Mouse (Mus musculus): ENCODE results near the gene Zfp784. TPM values are rescaled to one million over a fixed set of nuclear protein-coding genes. Genes with fewer than 3 reads are reported as not detected.

Zfp784 gene
- polyA plus RNA-seq, 1 experiment = 2.3 TPM

DNA sequence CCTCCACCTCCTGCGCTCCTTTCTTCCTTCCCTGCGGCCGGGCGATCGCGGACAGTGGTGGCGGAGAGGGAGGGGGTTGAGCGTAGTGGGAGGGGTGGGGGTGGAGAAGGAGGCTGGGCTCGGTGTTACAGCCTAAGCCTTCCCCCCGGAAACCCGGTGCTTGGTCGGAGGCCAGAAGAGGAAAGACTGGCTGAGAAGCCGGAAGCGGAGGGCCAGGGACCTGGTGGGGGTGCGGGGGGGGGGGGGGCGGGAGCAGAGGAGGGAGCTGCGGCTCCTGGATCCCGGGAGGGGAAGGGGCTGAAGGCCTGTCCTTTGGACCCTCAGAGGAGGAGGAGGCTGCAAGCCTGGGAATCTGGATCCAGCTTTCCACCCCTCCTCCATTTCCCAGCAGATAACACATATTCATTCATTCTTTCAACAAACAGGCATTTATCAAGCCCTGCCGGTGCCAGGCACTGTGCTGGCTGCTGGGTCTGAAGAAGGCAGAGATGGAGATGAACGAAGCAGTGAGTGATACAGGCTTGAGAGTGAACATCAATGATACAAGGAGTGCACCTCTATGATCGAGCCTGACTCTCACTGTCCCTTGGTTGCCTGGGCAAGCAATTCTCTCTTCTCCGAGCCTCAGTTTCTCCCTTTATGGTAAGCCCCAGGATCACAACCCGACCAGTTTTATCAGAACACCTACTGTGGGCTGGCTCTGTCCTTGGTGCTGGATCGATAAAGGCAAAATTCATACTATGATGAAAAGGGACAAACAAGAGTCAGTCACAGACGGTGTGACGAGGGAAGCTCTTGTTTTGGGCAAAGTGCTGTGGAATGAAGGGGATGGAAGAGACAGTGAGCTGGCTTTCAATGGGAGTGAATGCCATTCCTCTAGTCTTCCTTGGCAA is 42.0 kb downstream of the Zfp784 start, which contains the start of gene Zfp579:
TSS of gene Zfp579 (minus strand) at position 156 of the 893 bp plus-strand sequence.
- no peak within 1 kb of the TSS; the same call in 1 of the 2 replicates for H3K27ac ChIP-seq (ENCODE audit: control insufficient read depth, insufficient read depth, low read depth, low read length, poor library complexity)
- 7% methylated on average over 23 of the region's 26 CpGs for WGBS
- TF ChIP-seq CTCF (IDR thresholded peaks at IDR 0.05; ENCODE audit: control insufficient read depth, insufficient read depth, low read length) (no peak), POLR2A (IDR thresholded peaks at IDR 0.05; ENCODE audit: borderline replicate concordance, control insufficient read depth, low read depth, low read length) (no peak; the same call in 1 of the 2 replicates)

DNA sequence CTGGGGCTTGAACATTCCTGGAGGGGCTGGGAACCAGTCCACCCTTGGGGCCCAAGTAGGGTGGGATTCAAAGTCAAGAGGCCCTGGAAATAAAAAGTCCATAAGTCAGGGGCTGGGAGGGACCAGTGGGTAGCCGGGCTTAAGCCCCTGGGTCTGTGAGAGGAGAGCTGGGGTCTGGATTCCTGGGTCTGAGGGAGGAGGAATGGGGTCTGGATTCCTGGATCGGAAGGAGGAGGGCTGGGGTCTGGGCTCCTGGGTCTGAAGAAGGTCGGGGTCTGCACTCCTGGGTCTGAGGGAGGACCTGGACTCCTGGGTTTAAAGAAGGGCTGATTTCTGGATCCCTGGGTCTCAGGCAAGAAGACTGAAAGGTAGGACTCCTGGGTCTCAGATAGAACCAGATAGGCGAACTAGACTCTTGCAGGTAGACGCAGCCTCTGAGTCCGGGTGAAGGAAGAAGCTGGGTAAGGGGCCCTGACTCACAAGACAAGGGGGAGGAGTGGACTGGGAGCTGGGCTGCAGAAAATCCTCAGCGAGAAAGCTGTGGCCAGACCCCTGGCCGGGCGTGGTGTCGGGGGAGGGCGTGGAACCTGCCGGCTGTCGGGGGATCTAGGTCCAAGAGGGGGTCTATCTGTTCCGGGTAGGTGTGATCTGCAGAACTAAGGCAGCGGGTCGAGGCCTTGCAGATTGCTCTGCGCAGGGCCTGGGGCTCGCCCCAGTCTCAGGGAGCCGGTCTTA is 42.8 kb downstream of the Zfp784 start:
- no peak for TF ChIP-seq CTCF (IDR thresholded peaks at IDR 0.05; ENCODE audit: control insufficient read depth, insufficient read depth, low read length)
- TF ChIP-seq POLR2A (IDR thresholded peaks at IDR 0.05; ENCODE audit: borderline replicate concordance, control insufficient read depth, low read depth, low read length) = no peak
- peak overlapping the region; percentile 57 for H3K4me3 ChIP-seq (replicated peaks; ENCODE audit: control insufficient read depth, low read depth, low read length)
- WGBS = 8% methylated on average over 19 of the region's 19 CpGs
- H3K4me1 ChIP-seq (ENCODE audit: control insufficient read depth, insufficient read depth, low read length) = no peaks in the 10 kb centered on the region; the same call in 1 of the 2 replicates
- no peak overlapping the region; the same call in 1 of the 2 replicates for H3K27ac ChIP-seq (ENCODE audit: control insufficient read depth, insufficient read depth, low read depth, low read length, poor library complexity)

More for the DNA sequence above, 42.0 kb downstream of the Zfp784 start, which contains the start of gene Zfp579:
- Histone ChIP-seq H3K4me3 (replicated peaks; ENCODE audit: control insufficient read depth, low read depth, low read length) (peak within 1 kb of the TSS; percentile 57), H3K4me1 (ENCODE audit: control insufficient read depth, insufficient read depth, low read length) (no peaks in the 10 kb centered on the region; the same call in none of the 2 replicates)

GRCm38 (mm10) chr7:4993999-4994788 is 44.1 kb downstream of the Zfp784 start:
- TF ChIP-seq CTCF (IDR thresholded peaks at IDR 0.05; ENCODE audit: control insufficient read depth, insufficient read depth, low read length) = no peak
- no peak for TF ChIP-seq POLR2A (IDR thresholded peaks at IDR 0.05; ENCODE audit: borderline replicate concordance, control insufficient read depth, low read depth, low read length)
- Histone ChIP-seq H3K4me3 (replicated peaks; ENCODE audit: control insufficient read depth, low read depth, low read length) (no peak overlapping the region), H3K4me1 (ENCODE audit: control insufficient read depth, insufficient read depth, low read length) (no peaks in the 10 kb centered on the region; the same call in 1 of the 2 replicates), H3K27ac (ENCODE audit: control insufficient read depth, insufficient read depth, low read depth, low read length, poor library complexity) (no peak overlapping the region; the same call in 1 of the 2 replicates)
- 88% methylated on average over 59 of the region's 59 CpGs for WGBS

GRCm38 (mm10) chr7:4993347-4993998 is 44.8 kb downstream of the Zfp784 start:
- WGBS = 95% methylated on average over 55 of the region's 55 CpGs
- no peak for TF ChIP-seq POLR2A (IDR thresholded peaks at IDR 0.05; ENCODE audit: borderline replicate concordance, control insufficient read depth, low read depth, low read length)
- TF ChIP-seq CTCF (IDR thresholded peaks at IDR 0.05; ENCODE audit: control insufficient read depth, insufficient read depth, low read length) = no peak
- Histone ChIP-seq H3K27ac (ENCODE audit: control insufficient read depth, insufficient read depth, low read depth, low read length, poor library complexity) (no peak overlapping the region; the same call in 1 of the 2 replicates), H3K4me1 (ENCODE audit: control insufficient read depth, insufficient read depth, low read length) (no peaks in the 10 kb centered on the region; the same call in 1 of the 2 replicates), H3K4me3 (replicated peaks; ENCODE audit: control insufficient read depth, low read depth, low read length) (no peak overlapping the region)

DNA sequence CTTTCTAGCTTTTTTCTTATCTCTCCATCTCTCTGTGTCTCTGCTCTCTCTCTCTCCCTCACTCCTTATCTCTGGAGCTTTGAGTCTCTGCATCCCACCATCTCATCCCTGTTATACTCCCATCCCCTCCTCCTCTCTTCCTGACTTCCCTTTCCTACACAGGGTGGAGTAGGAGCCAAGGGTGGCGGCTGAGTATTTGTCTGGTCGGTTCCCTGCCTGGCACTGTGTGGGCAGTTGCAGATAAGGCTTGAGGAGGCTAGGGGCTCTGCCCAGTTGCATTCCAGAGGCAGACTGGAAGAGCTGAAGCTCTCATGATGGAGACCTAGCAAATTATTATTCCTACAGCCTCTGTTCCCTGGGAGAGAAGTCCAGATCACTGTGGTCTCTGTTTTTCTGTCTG is 50.0 kb downstream of the Zfp784 start:
- 31% methylated on average over 2 of the region's 2 CpGs for WGBS
- H3K4me1 ChIP-seq (ENCODE audit: control insufficient read depth, insufficient read depth, low read length) = no peaks in the 10 kb centered on the region

More for the DNA sequence above, 50.0 kb downstream of the Zfp784 start:
- TF ChIP-seq CTCF (IDR thresholded peaks at IDR 0.05; ENCODE audit: control insufficient read depth, insufficient read depth, low read length) = no peak
- TF ChIP-seq POLR2A (IDR thresholded peaks at IDR 0.05; ENCODE audit: borderline replicate concordance, control insufficient read depth, low read depth, low read length) = no peak
- Histone ChIP-seq H3K4me3 (replicated peaks; ENCODE audit: control insufficient read depth, low read depth, low read length) (no peak overlapping the region), H3K27ac (ENCODE audit: control insufficient read depth, insufficient read depth, low read depth, low read length, poor library complexity) (no peak overlapping the region)

Other genes with a start within 250 kb of the Zfp784 start
- 3.9 and 12.0 TPM in 2 replicates for gene Tmem238, start 248.8 kb downstream of the Zfp784 start, polyA plus RNA-seq (2011; ENCODE audit: insufficient read depth, insufficient read length, low replicate concordance, missing spikeins)
- 441 and 887 TPM in 2 replicates for gene Rpl28, start 245.6 kb downstream of the Zfp784 start, polyA plus RNA-seq (2011; ENCODE audit: insufficient read depth, insufficient read length, low replicate concordance, missing spikeins)
- 367 and 488 TPM in 2 replicates for gene Ube2s, start 225.9 kb downstream of the Zfp784 start, polyA plus RNA-seq (2011; ENCODE audit: insufficient read depth, insufficient read length, low replicate concordance, missing spikeins)
- gene Shisa7, start 193.8 kb downstream of the Zfp784 start, polyA plus RNA-seq (2011; ENCODE audit: insufficient read depth, insufficient read length, low replicate concordance, missing spikeins) = 0.25 and 0.67 TPM in 2 replicates
- 3.9 and 12.4 TPM in 2 replicates for gene Isoc2b, start 168.2 kb downstream of the Zfp784 start, polyA plus RNA-seq (2011; ENCODE audit: insufficient read depth, insufficient read length, low replicate concordance, missing spikeins)
- gene Isoc2a, start 161.3 kb downstream of the Zfp784 start, polyA plus RNA-seq (2011; ENCODE audit: insufficient read depth, insufficient read length, low replicate concordance, missing spikeins) = 10.7 and 21.3 TPM in 2 replicates
- gene Gm36210, start 131.9 kb downstream of the Zfp784 start, polyA plus RNA-seq (2011; ENCODE audit: insufficient read depth, insufficient read length, low replicate concordance, missing spikeins) = not detected in 2 replicates
- gene Zfp628, start 123.2 kb downstream of the Zfp784 start, polyA plus RNA-seq (2011; ENCODE audit: insufficient read depth, insufficient read length, low replicate concordance, missing spikeins) = 7.6 and 10.6 TPM in 2 replicates
- gene Nat14, start 116.4 kb downstream of the Zfp784 start, polyA plus RNA-seq (2011; ENCODE audit: insufficient read depth, insufficient read length, low replicate concordance, missing spikeins) = 1.4 and 2.8 TPM in 2 replicates
- gene Ssc5d, start 112.7 kb downstream of the Zfp784 start, polyA plus RNA-seq (2011; ENCODE audit: insufficient read depth, insufficient read length, low replicate concordance, missing spikeins) = 0.70 and 1.5 TPM in 2 replicates
- gene Sbk2, start 74.0 kb downstream of the Zfp784 start, polyA plus RNA-seq (2011; ENCODE audit: insufficient read depth, insufficient read length, low replicate concordance, missing spikeins) = not detected in 2 replicates
- gene Sbk3, start 67.3 kb downstream of the Zfp784 start, polyA plus RNA-seq (2011; ENCODE audit: insufficient read depth, insufficient read length, low replicate concordance, missing spikeins) = not detected in 2 replicates
- 13.5 and 44.8 TPM in 2 replicates for gene Zfp579, start 42.3 kb downstream of the Zfp784 start, polyA plus RNA-seq (2011; ENCODE audit: insufficient read depth, insufficient read length, low replicate concordance, missing spikeins)
- 12.6 and 15.8 TPM in 2 replicates for gene Zfp524, start 24.0 kb downstream of the Zfp784 start, polyA plus RNA-seq (2011; ENCODE audit: insufficient read depth, insufficient read length, low replicate concordance, missing spikeins)
- gene Fiz1, start 23.7 kb downstream of the Zfp784 start, polyA plus RNA-seq (2011; ENCODE audit: insufficient read depth, insufficient read length, low replicate concordance, missing spikeins) = 10.9 and 18.9 TPM in 2 replicates
- not detected in 2 replicates for gene Gm44973, start 22.9 kb downstream of the Zfp784 start, polyA plus RNA-seq (2011; ENCODE audit: insufficient read depth, insufficient read length, low replicate concordance, missing spikeins)
- 23.9 and 30.4 TPM in 2 replicates for gene Zfp865, start 18.1 kb downstream of the Zfp784 start, polyA plus RNA-seq (2011; ENCODE audit: insufficient read depth, insufficient read length, low replicate concordance, missing spikeins)
- gene Ccdc106, start 17.9 kb downstream of the Zfp784 start, polyA plus RNA-seq (2011; ENCODE audit: insufficient read depth, insufficient read length, low replicate concordance, missing spikeins) = not detected in 2 replicates
- 1.5 TPM in 1 of 2 replicates, not detected in the other for gene 4632433K11Rik, start 4.3 kb downstream of the Zfp784 start, polyA plus RNA-seq (2011; ENCODE audit: insufficient read depth, insufficient read length, low replicate concordance, missing spikeins)
- 2.7 and 4.6 TPM in 2 replicates for gene Zfp580, start 13.1 kb upstream of the Zfp784 start, polyA plus RNA-seq (2011; ENCODE audit: insufficient read depth, insufficient read length, low replicate concordance, missing spikeins)
- 177 and 222 TPM in 2 replicates for gene U2af2, start 23.7 kb upstream of the Zfp784 start, polyA plus RNA-seq (2011; ENCODE audit: insufficient read depth, insufficient read length, low replicate concordance, missing spikeins)
- 109 and 135 TPM in 2 replicates for gene Epn1, start 41.8 kb upstream of the Zfp784 start, polyA plus RNA-seq (2011; ENCODE audit: insufficient read depth, insufficient read length, low replicate concordance, missing spikeins)
- not detected in 2 replicates for gene Rfpl4, start 78.5 kb upstream of the Zfp784 start, polyA plus RNA-seq (2011; ENCODE audit: insufficient read depth, insufficient read length, low replicate concordance, missing spikeins)
- gene Rasl2-9, start 87.5 kb upstream of the Zfp784 start, polyA plus RNA-seq (2011; ENCODE audit: insufficient read depth, insufficient read length, low replicate concordance, missing spikeins) = not detected in 2 replicates
- gene Vmn1r55, start 111.2 kb upstream of the Zfp784 start, polyA plus RNA-seq (2011; ENCODE audit: insufficient read depth, insufficient read length, low replicate concordance, missing spikeins) = not detected in 2 replicates
- not detected in 2 replicates for gene Vmn1r56, start 158.3 kb upstream of the Zfp784 start, polyA plus RNA-seq (2011; ENCODE audit: insufficient read depth, insufficient read length, low replicate concordance, missing spikeins)
- gene Vmn1r57, start 180.0 kb upstream of the Zfp784 start, polyA plus RNA-seq (2011; ENCODE audit: insufficient read depth, insufficient read length, low replicate concordance, missing spikeins) = not detected in 2 replicates